Mouse (Mus musculus) urinary bladder, postnatal 36 days (tissue): Measurements from ENCODE around the gene Ercc4.

Experiments used
- DNase-seq, 2 experiments: peaks; one replicate each; pipeline ENCODE4 v3.0.0; 2022; ENCODE audit warnings: low spot score in 2 of 2, mixed read lengths in 1 of 2

The Ercc4 gene

GRCm38 (mm10) chr16:13147810-13148555 is 38.5 kb downstream of the Ercc4 start:
- no peak for DNase-seq

- DNase-seq = no peak
Measured at GRCm38 (mm10) chr16:13149950-13150349, 40.5 kb downstream of the Ercc4 start.

- no peak for DNase-seq
Measured at GRCm38 (mm10) chr16:13150790-13151189, 41.3 kb downstream of the Ercc4 start.

DNA sequence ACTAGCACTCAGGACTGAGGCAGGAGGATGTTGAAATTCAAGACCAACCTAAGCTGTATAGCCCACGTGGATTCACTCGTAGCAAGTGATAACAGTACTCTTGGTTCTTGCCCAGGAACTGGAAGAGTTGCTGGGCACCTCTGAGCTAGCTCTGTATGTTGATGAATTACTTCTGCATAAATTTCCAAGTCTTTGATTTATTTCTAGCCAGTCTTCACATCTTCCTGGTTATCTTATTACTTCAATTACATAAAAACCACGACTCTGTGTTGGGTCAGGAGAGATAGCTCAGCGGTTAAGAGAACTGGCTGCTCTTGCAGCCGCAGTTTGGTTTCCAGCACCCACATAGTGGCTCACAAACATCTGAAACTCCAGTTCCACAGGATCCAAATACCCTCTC is 43.0 kb downstream of the Ercc4 start:
- no peak for DNase-seq

GRCm38 (mm10) chr16:13153215-13153614 is 43.7 kb downstream of the Ercc4 start:
- DNase-seq = no peak

GRCm38 (mm10) chr16:13154352-13154751 is 44.9 kb downstream of the Ercc4 start:
- DNase-seq = no peak

DNA sequence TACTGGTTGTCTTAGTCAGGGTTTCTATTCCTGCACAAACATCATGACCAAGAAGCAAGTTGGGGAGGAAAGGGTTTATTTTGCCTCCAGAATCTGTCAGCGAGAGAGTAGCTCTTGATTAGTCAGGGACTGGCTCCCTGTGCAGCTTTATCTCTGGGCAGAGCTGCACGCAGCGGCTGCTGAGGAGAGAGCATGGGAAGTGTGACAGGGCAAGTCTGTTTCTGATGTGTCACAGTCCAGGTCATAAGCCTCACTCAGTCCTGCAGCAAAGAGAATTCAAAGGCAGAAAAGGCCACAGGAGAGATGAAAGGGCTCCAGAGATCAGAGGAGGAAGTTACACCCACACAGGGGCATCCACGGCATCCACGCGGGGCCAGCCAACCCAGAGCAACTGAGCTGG is 47.8 kb downstream of the Ercc4 start:
- no peak for DNase-seq

GRCm38 (mm10) chr16:13158153-13158670 is 48.7 kb downstream of the Ercc4 start:
- DNase-seq = no peak

- no peak for DNase-seq
Measured at GRCm38 (mm10) chr16:13158906-13159889, 49.7 kb downstream of the Ercc4 start.

GRCm38 (mm10) chr16:13159927-13160644 is 50.6 kb downstream of the Ercc4 start:
- peak; percentile 87 to 92 for DNase-seq

DNA sequence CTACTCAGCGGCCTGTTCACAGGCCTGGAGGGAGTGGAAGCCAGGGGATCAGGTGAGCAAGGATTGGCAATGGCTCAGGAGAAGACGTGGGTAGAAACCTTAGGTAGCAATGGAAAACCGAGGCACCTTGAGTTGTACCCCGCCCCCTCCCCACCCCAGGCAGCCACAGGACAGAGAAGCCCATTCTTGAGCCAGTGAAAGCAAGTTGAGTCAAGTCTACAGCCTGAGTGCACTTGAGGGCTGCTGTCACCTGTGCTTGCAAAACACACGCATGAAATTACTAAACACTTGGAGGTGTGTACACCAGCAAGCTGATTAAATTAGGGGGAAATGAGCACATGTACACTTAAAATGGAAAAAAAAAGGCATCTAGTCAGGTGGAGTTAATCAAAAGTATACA is 52.0 kb downstream of the Ercc4 start:
- DNase-seq = no peak

DNA sequence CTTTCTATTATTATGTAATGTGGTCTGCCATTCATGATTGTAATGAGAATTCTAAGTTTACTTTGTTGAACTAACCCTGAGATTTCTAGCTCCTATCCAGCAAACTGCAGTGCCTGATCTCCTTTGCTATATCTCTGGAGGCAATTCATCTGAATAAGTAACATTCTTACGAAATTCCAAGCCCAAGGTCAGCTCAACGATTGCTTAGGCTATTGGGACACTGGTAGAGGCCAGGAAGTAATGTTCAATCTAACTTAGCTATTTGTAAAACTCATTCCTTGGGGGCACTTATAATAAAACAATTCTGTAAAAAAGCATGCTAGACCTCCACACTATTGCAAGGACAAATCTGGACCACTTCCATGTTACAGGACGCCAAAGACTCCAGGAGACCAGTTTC is 58.2 kb downstream of the Ercc4 start:
- DNase-seq = no peak

DNA sequence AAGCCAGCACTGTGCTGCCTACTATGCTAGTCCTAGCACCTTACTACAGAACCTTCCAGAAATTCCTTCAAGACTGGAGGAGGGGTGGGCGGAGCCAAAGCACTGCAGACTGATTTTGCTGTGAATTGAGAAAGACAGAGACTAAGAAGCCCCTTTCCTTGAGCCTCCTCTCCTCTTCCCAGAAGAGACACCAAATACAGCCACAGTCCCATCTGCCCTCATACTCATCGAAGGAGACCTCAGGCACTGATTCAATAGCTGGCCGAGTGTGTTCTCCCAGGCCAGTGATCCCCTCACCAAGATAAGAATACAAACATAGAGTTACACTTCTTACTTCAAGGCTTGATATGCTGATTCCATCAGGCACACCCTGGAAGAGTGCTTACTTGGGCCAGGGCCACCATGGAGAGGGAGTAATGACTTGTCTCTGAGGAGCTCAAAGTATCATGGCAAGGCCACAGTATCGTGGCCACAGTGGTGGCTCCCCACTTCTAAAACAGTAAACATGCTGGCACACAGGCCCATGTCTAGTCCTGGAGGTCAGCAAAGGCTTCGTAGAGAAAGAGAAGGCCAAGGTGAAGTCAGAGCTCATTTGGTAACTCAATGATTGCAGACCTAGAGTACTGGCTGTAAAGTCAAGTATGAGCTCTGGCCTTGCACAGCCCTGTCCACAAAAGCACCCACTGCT is 63.7 kb downstream of the Ercc4 start:
- no peak for DNase-seq

DNA sequence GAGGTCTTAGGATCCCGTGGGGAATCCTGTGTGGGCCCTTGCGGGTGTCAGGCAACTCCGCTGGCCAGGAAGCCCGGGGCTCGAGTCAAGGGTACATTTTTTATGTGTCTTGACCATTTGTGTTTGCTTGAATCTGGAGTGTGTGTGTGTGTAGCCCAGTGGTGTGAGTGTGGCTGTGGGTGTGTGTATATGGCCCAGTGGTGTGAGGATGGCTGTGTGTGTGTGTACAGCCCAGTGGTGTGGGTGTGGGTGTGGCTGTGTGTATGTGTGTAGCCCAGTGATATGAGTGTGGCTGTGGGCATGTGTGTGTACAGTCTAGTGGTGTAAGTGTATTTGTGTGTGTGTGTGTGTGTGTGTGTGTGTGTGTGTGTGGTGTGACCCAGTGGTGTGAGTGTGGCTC is 73.0 kb downstream of the Ercc4 start:
- DNase-seq = no peak

DNA sequence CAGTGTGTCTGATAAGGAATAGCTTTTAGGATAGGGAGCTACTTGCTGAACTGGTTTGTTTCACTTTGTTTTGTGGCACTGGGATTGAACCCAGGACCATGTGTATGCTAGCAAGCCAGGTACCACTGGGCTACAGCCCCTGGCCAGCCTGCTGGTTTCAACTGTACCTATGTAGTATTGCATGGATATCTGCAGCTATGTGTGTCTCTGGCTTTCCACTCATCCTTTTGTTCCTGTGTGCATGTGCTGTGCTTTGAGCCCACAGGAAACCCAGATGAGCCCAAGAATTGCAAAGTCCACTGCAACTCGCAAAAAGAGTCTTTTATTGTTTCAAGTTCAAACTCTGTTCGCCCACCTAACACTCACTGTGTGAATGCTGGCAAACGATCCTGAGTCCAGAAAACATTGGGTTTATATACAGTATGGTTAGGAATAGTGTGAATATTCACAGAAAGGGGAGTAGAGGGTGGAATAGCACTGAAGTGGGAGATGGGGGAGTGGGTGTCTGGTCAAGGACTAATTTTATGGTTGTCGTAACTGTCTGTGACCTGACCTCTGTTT is 73.8 kb downstream of the Ercc4 start:
- no peak for DNase-seq

DNA sequence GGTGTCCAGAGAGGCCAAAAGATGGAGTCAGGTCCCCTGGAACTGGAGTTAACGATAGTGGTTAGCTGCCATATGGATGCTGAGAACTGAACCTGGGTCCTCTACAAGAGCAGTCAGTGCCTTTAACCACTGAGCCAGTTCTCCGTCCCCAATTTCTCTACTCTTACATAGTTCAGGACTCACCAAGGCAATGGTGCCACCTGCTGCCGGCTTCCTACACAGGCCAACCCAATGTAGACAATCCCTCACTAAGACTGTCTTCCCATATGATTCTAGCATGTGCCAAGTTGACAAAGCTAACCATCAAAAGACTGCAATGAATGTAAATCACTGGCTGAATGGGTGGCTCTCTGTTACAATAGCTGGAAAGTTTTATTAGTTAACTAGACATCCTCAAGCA is 74.9 kb downstream of the Ercc4 start:
- DNase-seq = no peak

DNA sequence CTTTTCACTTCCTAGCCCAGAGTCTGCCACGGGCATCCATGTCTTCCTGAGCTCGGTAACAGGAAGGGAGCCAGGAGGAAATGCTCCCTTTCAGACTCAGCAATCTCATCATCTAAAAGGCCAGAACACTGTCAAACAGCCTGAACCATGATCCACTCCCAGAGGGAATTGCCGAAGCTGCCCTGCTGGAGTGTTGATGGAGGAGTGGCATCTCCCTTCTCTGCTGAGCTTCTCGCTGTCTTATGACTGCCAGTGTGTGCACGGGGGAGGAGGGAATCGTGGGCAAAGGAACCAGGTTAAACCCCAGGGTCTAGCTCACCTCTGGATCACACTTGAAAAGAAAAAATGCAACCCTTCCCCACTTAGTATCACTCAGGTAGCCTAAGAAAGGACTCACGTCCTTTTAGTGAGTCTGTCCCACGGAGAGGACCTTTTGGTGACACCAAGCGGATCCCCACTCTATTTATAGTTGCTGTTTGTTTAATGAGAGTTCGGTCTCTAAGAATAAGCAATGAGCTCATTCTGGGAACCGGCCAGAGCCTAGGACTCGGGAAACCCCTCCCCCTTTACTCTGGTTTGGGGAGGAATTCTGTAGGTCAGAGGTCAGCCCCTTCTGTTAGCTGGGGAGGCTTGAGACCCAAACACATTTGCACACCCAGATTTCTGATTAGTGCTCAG is 80.1 kb downstream of the Ercc4 start:
- peak in 1 of 2 experiments; percentile 8 for DNase-seq

GRCm38 (mm10) chr16:13190471-13190870 is 81.0 kb downstream of the Ercc4 start:
- no peak for DNase-seq

DNA sequence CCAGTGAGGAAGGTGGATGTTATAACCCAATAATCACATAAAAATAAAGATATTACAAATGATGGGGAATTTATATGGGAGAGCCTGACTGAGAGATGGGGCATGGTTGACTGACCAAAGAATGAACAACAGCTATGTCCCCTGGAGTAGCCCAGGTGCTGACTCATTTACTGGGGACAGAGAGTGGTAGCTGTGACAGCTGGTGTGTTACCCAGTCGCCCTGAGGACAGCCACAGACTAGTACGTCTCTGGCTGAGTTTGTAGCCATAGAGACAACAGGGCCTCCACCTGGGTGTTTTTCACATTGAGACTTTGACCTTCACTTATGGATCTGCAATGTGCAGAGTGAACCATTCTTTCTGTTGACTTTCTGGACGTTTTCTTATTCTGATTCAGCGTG is 81.7 kb downstream of the Ercc4 start:
- DNase-seq = no peak

- no peak for DNase-seq
Measured at GRCm38 (mm10) chr16:13193663-13194071, 84.2 kb downstream of the Ercc4 start.
